Mouse (Mus musculus) embryonic stem cell, embryonic (primary cell): ENCODE data around the gene 4931409K22Rik.
"Not testable (repeated sequence)": the region's sequence is repeated elsewhere in the genome, so short reads cannot be mapped to it uniquely, and the experiment has no call there.

Experiments
- CTCF ChIA-PET, 4 experiments: fragments of 300-600 bp in 2 of 4; fragments of 350-600 bp in 2 of 4; sonication (Branson Sonifier 250); formaldehyde crosslinking; loops; one replicate each; lab custom pipeline; 2022; ENCODE audit warnings: inconsistent platforms in 2 of 4; lab: Charles Lee
- POLR2A ChIA-PET, 4 experiments: fragments of 300-600 bp in 2 of 4; fragments of 350-600 bp in 2 of 4; sonication (Branson Sonifier 250); formaldehyde crosslinking; loops; one replicate each; lab custom pipeline; 2022; ENCODE audit warnings: antibody characterized with exemption in 4 of 4, inconsistent platforms in 1 of 4; lab: Charles Lee

4931409K22Rik gene

DNA sequence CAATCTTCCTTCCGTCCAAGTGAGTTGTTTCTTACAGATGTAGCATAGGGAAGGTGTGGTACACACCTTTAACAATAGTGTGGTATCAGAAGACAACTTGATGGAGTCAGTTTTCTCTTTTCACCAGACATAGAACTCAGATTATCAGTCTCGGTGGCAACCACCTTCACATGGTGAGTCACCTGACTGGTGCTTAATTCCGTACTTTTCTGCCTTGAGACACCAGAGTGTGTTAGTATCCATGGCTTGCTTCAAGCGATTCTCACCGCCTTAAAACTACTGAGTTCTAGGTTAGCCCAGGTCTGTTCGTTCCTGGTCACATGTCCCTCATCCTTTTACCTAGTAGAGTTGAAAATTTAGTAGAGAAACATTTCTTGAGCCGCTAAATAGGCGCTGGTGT is 29.5 kb upstream of the 4931409K22Rik start:
- CTCF ChIA-PET = interaction anchor here (0.8 to 2.3 kb wide), 12 partner anchors 11 to 697 kb away, joined by 3 to 21 read pairs (median 4); partner anchors contain the start of gene Abcb8 (in 1 of the 4)

GRCm38 (mm10) chr5:24578109-24578963 is 21.7 kb upstream of the 4931409K22Rik start:
- ChIA-PET CTCF (interaction anchor here in 1 of 4 experiments (0.5 to 1.8 kb wide), 7 partner anchors 19 to 282 kb away, joined by 3 to 11 read pairs (median 5); partner anchors contain the start of gene Rheb), POLR2A (interaction anchor here (0.7 to 3.5 kb wide), 42 partner anchors 9 to 951 kb away, joined by 3 to 21 read pairs (median 6); partner anchors contain the start of genes Nub1 (in 4 of the 4), Chpf2 (in 2 of the 4), Rheb (in 2 of the 4) and Tmub1 (in 2 of the 4))

More for the DNA sequence above, 29.5 kb upstream of the 4931409K22Rik start:
- POLR2A ChIA-PET = interaction anchor here in 3 of 4 experiments (0.7 to 2.7 kb wide), 13 partner anchors 8 to 166 kb away, joined by 3 to 21 read pairs (median 4); partner anchors contain the start of genes Abcf2 (in 3 of the 3), Cdk5 (in 1 of the 3), Nub1 (in 1 of the 3) and Slc4a2 (in 1 of the 3)

DNA sequence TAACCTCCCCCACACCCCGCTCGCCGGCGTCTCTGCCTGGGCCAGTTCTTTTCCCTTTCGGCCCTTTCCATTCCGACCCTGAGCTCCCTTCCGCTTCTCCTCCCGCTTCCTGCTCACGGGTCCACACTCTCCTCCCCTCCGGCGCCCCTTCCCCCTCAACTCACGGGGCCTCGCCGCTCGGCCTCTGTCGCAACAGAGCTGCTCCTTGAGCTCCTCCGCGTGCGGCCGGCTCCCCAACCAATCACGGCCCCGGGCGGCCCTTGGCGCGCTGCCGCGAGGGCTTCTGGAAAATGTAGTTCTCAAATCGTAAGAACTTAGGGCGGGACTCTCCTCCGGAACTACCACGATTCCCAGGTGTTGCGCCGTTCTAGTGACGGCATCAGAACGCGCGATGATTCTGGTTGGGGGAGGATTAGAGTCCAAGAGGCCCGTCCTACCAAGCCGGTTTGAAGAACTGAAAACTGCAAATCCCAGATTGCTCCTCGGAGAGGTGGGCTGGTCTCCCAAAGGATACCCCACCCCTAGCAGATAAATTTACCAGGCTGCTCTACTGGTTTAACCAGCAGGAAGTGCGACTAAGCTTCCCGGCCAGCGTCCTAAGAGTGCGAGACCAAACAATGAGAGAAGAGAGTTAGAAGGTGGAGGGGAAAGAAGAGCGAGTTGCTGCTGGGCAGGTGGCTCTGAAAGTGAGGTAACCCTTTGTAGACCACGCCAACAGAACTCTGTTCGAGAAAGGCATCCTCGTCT is 20.7 kb upstream of the 4931409K22Rik start, which contains the start of gene Abcf2:
Gene Abcf2, minus strand, starts transcription at position 285 of the 747 bp plus-strand sequence.
- CTCF ChIA-PET = interaction anchor here (0.5 to 1.8 kb wide), 13 partner anchors 20 to 281 kb away, joined by 3 to 11 read pairs (median 4); partner anchors contain the start of gene Rheb (in 1 of the 4)
- POLR2A ChIA-PET = interaction anchor here (0.5 to 3.5 kb wide), 75 partner anchors 9 to 1073 kb away, joined by 3 to 21 read pairs (median 4); partner anchors contain the start of genes Nub1 (in 4 of the 4), Chpf2 (in 3 of the 4), Rheb (in 3 of the 4) and Fastk (in 2 of the 4)

DNA sequence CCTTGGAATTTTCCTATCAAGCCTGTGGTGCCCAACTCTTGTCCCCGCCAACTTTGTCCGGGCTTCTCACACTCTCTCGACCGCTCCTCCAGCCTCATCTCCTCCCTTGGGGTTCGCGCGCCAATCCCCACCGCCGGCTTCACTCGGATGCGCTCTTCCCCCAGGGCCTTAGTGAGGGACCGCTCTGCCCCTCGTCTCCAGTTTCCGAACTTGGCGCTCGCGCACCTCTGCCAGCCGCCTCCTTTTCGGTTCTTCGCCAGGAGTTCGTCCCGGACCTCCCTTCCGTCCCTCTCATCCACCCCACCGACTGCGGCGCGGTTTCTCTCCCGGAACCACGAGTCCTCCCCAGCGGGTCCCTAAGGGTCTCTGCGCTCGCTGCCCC is 20.2 kb upstream of the 4931409K22Rik start:
- ChIA-PET POLR2A (interaction anchor here (0.5 to 3.5 kb wide), 64 partner anchors 9 to 1072 kb away, joined by 3 to 21 read pairs (median 5); partner anchors contain the start of genes Nub1 (in 4 of the 4), Chpf2 (in 3 of the 4), Rheb (in 3 of the 4) and Fastk (in 2 of the 4)), CTCF (interaction anchor here (0.9 to 1.8 kb wide), 10 partner anchors 21 to 182 kb away, joined by 3 to 11 read pairs (median 4); no protein-coding TSS in a partner anchor)

DNA sequence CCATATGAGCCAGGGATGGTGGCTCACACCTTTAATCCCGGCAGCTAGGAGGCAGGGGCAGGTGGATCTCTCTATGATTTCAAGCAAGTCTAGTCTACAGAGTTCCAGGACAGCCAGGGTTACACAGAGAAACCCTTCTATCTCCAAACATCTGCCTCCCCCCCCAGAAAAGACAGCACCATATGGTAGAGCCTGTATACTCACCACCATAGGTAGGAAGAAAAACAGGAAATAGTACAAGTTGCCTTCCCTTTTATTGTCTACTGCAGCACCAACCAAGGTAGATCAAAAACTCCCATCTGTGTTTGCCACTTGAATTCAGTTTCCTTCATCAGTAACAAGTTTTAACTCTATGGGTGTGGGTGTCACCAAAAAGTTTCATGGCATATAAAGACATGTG is 19.3 kb upstream of the 4931409K22Rik start:
- POLR2A ChIA-PET = interaction anchor here in 2 of 4 experiments (1.2 to 3.5 kb wide), 3 partner anchors 9 to 19 kb away, joined by 3 to 8 read pairs (median 4); partner anchors contain the start of gene 4931409K22Rik (in 1 of the 2)
- CTCF ChIA-PET = no interaction called here

- CTCF ChIA-PET = not testable (repeated sequence)
- POLR2A ChIA-PET = interaction anchor here in 1 of 4 experiments (0.6 kb wide), 1 partner anchor 17 kb away, joined by 3 read pairs; no protein-coding TSS in a partner anchor
Observed at GRCm38 (mm10) chr5:24555335-24555734, 1.3 kb downstream of the 4931409K22Rik start.

DNA sequence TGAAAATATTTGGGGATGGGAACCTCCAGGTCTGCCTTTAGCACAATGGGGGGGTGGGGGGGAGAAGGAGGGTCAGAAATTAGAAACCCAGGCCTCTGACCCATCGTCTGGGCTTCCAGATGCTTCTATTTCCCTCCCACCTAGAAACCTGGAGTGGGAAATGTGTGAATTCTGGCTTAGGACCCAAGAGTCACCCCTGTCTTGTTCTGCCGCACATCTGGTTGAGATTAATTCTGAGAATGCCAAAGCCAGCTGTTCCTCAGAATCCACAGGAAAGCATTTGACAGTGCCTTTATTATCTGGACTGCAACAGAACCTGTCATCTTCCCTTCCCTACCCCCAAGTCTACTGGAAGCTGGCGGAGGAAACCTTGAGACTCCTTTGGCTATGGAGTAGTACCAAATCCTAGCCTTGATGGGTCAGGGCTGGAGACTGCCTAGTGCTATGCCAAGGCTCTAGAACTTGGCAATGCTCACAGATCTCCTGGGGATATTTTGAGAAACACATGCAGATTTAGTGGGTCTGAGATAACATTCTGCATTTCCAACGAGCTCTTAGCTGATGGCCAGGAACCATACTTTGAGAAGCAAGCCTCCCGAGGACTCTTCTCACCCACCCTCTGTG is 2.9 kb downstream of the 4931409K22Rik start:
- CTCF ChIA-PET = interaction anchor here in 1 of 4 experiments (0.6 to 1.6 kb wide), 3 partner anchors 24 to 239 kb away, joined by 4 to 8 read pairs (median 5); no protein-coding TSS in a partner anchor
- POLR2A ChIA-PET = interaction anchor here in 2 of 4 experiments (0.6 to 1.6 kb wide), 5 partner anchors 10 to 304 kb away, joined by 3 to 5 read pairs (median 4); partner anchors contain the start of gene Nos3 (in 1 of the 2)

GRCm38 (mm10) chr5:24551317-24551688 is 5.3 kb downstream of the 4931409K22Rik start:
- CTCF ChIA-PET = interaction anchor here in 2 of 4 experiments (0.8 to 1.3 kb wide), 4 partner anchors 10 to 68 kb away, joined by 3 to 4 read pairs (median 3); no protein-coding TSS in a partner anchor

GRCm38 (mm10) chr5:24550598-24551316 is 5.9 kb downstream of the 4931409K22Rik start:
- POLR2A ChIA-PET = interaction anchor here in 2 of 4 experiments (0.6 to 1.5 kb wide), 6 partner anchors 11 to 135 kb away, joined by 3 to 5 read pairs (median 3); partner anchors contain the start of gene Nub1 (in 1 of the 2)
- CTCF ChIA-PET = interaction anchor here in 3 of 4 experiments (0.6 to 1.3 kb wide), 5 partner anchors 9 to 67 kb away, joined by 3 to 4 read pairs (median 3); no protein-coding TSS in a partner anchor

More at GRCm38 (mm10) chr5:24551317-24551688, 5.3 kb downstream of the 4931409K22Rik start:
- POLR2A ChIA-PET = interaction anchor here in 1 of 4 experiments (0.7 to 1.5 kb wide), 4 partner anchors 10 to 134 kb away, joined by 3 to 5 read pairs (median 3); partner anchors contain the start of gene Nub1

DNA sequence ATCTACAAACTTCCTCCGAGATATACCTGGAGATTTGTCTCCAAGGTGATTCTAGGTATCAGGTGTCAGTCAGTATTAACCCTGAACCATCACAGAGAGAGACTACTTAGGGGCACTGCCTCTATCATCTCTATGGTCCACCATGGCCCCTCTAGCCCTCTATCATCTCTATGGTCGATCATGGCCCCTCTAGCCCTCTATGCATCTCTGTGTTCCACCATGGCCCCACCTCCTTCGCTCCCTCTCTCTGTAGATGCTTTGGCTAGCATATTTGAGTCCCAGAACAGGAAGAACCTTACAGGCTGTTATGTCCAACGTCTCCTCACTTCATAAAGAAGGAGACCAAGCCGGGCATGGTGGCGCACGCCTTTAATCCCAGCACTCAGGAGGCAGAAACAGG is 14.0 kb downstream of the 4931409K22Rik start:
- CTCF ChIA-PET = no interaction called here
- POLR2A ChIA-PET = interaction anchor here in 1 of 4 experiments (1.8 kb wide), 1 partner anchor 10 kb away, joined by 6 read pairs; no protein-coding TSS in a partner anchor

DNA sequence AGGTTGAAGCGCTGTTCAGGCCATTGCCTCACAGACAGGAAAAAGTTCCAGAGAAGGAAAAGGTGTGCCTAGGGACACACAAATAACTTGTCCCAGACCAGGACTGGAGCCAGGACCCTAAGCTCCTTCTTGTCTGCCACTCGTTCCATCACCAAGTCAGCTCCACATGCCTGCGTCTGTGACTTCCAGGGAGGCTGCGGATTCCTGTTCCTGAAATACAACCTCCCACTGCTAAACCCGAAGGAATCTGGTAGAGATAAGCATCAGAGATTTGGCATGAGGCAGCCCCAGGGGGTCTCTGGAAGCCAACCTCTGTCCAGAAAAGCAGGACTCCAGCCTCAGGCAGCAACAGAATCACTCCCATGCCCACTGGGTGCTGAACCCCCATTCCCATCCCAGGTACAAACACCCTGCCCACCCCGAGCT is 15.5 kb downstream of the 4931409K22Rik start:
- CTCF ChIA-PET = interaction anchor here in 2 of 4 experiments (1.1 to 2.2 kb wide), 3 partner anchors 8 to 11 kb away, joined by 3 to 9 read pairs (median 4); no protein-coding TSS in a partner anchor

GRCm38 (mm10) chr5:24540387-24541143 is 16.0 kb downstream of the 4931409K22Rik start, which contains the start of gene Asb10:
TSS of gene Asb10 (minus strand) at chr5:24540978.
- POLR2A ChIA-PET = interaction anchor here in 3 of 4 experiments (0.6 to 2.1 kb wide), 12 partner anchors 8 to 1139 kb away, joined by 3 to 6 read pairs (median 3); partner anchors contain the start of genes Abcf2 (in 1 of the 3) and Nub1 (in 1 of the 3)
- CTCF ChIA-PET = interaction anchor here in 2 of 4 experiments (0.8 to 2.2 kb wide), 3 partner anchors 10 to 23 kb away, joined by 3 to 9 read pairs (median 4); no protein-coding TSS in a partner anchor

More for the DNA sequence above, 15.5 kb downstream of the 4931409K22Rik start:
- POLR2A ChIA-PET = interaction anchor here in 2 of 4 experiments (0.6 to 1.8 kb wide), 6 partner anchors 8 to 782 kb away, joined by 3 to 6 read pairs (median 3); partner anchors contain the start of gene Nub1 (in 1 of the 2)

GRCm38 (mm10) chr5:24539571-24540296 is 16.9 kb downstream of the 4931409K22Rik start:
- ChIA-PET POLR2A (interaction anchor here in 3 of 4 experiments (0.6 to 2.9 kb wide), 10 partner anchors 10 to 1138 kb away, joined by 3 to 8 read pairs (median 4); partner anchors contain the start of genes Abcf2 (in 2 of the 3) and Nub1 (in 1 of the 3)), CTCF (interaction anchor here in 3 of 4 experiments (0.6 to 2.2 kb wide), 4 partner anchors 9 to 90 kb away, joined by 3 to 9 read pairs (median 4); no protein-coding TSS in a partner anchor)

DNA sequence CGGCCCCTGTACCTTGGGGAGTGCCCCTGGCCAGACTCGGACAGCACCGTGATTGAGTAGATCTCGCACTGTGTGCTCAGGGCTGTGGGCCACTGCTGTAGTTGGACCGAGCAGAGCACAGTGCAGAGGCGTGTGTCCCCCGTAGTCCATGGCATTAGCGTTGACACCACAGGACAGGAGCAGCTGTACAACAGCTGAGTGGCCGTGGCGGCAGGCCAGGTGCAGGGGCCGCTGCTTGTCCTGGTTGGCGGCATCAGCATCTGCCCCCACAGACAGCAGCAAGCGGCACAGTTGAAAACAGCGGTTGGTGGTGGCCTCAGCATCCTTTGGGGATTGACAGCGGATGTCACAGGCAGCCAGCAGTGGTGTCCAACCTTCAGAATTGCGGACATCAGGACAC is 19.0 kb downstream of the 4931409K22Rik start:
- ChIA-PET CTCF (interaction anchor here in 2 of 4 experiments (0.5 to 2.2 kb wide), 5 partner anchors 27 to 121 kb away, joined by 3 to 9 read pairs (median 4); no protein-coding TSS in a partner anchor), POLR2A (interaction anchor here in 2 of 4 experiments (0.6 to 2.9 kb wide), 3 partner anchors 14 to 216 kb away, joined by 3 to 8 read pairs (median 3); partner anchors contain the start of gene Abcf2 (in 1 of the 2))
